Mouse (Mus musculus): ENCODE measurements around the gene Trim58. TPM values are rescaled to one million over a fixed set of nuclear protein-coding genes. Genes with fewer than 3 reads are reported as not detected.
A peak's percentile ranks its signal among the peaks of the same experiment; 100 is the strongest.

Gene Trim58
- polyA plus RNA-seq, 1 experiment from 2014 or later = 0.07 TPM

DNA sequence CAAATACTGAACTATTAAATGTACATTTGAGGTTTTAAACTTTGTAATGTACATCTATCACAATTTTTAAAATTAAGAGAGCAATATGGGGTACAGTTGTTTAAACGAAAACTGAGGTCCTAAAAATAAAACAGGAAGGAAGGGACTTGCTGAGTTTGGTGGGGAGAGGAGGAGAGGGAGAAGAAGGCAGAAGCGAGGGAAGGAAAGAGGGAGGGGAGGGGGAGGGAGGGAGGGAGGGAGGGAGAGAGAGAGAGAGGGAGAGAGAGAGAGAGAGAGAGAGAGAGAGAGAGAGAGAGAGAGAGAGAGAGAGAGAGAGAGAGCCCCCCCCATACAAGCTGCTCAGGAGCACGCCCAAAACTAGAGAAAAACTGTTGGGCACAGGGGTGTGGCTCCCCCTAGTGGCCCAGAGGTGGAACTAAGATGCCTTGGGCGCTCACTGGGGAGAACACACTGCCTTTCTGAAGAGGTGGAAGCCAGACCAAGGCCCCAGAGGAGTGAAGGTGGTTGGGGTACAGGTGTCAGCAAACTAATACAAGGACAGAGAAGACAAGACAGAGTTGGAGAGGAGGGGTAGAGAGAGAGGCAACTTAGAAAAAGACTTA lies 3.8 kb upstream of the Trim58 start:
- ATAC-seq (replicated peaks; ENCODE audit: extremely low read depth, insufficient read depth, low FRiP score) = no peak
- WGBS = 19% methylated on average over 4 of the region's 4 CpGs
- H3K4me2 ChIP-seq (ENCODE audit: low read depth, low read length) = no peak overlapping the region
- H3K27ac ChIP-seq (ENCODE audit: low read length) = no peak overlapping the region
- peaks cover 6% of the 10 kb centered on the region; the same call in 1 of the 2 replicates for H3K4me1 ChIP-seq (ENCODE audit: control insufficient read depth, insufficient read depth, low read length)
- H3K9me3 ChIP-seq (replicated peaks; ENCODE audit: control insufficient read depth, low read length) = no peaks in the 10 kb centered on the region
- peaks cover 18% of the 10 kb centered on the region for H3K27me3 ChIP-seq (ENCODE audit: control insufficient read depth, insufficient read depth, low read length)
- no peak overlapping the region for H3K4me3 ChIP-seq (ENCODE audit: low read length)
- no peaks in the 10 kb centered on the region for H3K36me3 ChIP-seq (ENCODE audit: control insufficient read depth, insufficient read depth)
- no peak overlapping the region for H3K9ac ChIP-seq (ENCODE audit: low read length)

DNA sequence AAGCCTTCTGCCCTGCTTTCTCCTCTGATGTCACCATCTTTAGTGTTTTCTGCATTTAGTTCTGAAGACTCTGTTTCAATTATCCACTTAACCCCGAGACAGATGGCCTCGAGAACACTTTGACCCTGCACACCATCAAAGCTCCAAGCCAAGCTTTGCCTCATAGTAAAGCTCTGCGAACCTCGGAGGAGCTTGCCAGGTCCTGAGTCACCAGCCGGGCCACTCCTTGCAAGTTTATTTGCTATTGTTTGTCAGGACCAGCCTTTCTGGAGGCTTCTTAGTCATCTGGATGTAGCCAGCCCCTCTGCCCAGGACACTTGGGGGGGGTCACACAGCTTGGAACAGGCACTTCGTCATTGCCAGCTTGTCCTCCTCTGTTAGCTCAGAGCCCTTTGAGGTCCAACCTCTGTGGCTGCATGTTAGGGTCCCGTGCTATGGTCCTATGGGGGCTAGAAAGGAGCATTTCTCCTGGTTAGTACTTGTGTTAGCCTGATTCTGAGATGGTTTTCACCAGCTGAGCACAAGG lies 2.0 kb upstream of the Trim58 start:
- H3K4me3 ChIP-seq (ENCODE audit: low read length) = no peak overlapping the region
- peaks cover 6% of the 10 kb centered on the region; the same call in 1 of the 2 replicates for H3K4me1 ChIP-seq (ENCODE audit: control insufficient read depth, insufficient read depth, low read length)
- no peak overlapping the region for H3K4me2 ChIP-seq (ENCODE audit: low read depth, low read length)
- WGBS = 66% methylated on average over 7 of the region's 7 CpGs
- H3K9ac ChIP-seq (ENCODE audit: low read length) = no peak overlapping the region
- H3K36me3 ChIP-seq (ENCODE audit: control insufficient read depth, insufficient read depth) = no peaks in the 10 kb centered on the region
- no peak for ATAC-seq (replicated peaks; ENCODE audit: extremely low read depth, insufficient read depth, low FRiP score)
- no peaks in the 10 kb centered on the region for H3K9me3 ChIP-seq (replicated peaks; ENCODE audit: control insufficient read depth, low read length)
- no peak overlapping the region for H3K27ac ChIP-seq (ENCODE audit: low read length)
- peaks cover 26% of the 10 kb centered on the region for H3K27me3 ChIP-seq (ENCODE audit: control insufficient read depth, insufficient read depth, low read length)

DNA sequence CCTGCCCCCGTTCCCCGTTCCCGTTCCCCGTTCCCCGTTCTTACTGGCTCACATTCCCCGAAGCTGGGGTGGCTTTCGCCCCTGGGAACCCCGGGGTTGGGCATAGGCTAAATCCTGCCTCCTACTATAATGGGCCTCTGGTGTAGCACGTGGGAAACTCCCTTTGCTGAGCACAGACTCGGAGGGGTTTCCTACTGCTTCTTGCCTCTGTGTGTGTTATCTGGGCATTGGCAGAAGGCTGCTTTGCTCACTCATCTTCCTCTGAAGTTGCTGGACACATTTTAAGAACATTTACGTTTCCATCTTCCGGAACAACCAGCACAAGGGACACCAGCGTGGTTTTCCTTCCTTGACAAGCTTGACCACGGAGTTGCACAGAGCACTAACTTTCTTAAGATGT lies 792 bp downstream of the Trim58 start:
- ATAC-seq (replicated peaks; ENCODE audit: extremely low read depth, insufficient read depth, low FRiP score) = no peak
- Histone ChIP-seq H3K9me3 (replicated peaks; ENCODE audit: control insufficient read depth, low read length) (no peaks in the 10 kb centered on the region), H3K4me2 (ENCODE audit: low read depth, low read length) (peak overlapping the region; percentile 73), H3K4me3 (ENCODE audit: low read length) (peak overlapping the region; percentile 37), H3K9ac (ENCODE audit: low read length) (no peak overlapping the region), H3K4me1 (ENCODE audit: control insufficient read depth, insufficient read depth, low read length) (peaks cover 6% of the 10 kb centered on the region; the same call in 1 of the 2 replicates), H3K36me3 (ENCODE audit: control insufficient read depth, insufficient read depth) (no peaks in the 10 kb centered on the region), H3K27ac (ENCODE audit: low read length) (no peak overlapping the region), H3K27me3 (ENCODE audit: control insufficient read depth, insufficient read depth, low read length) (peaks cover 26% of the 10 kb centered on the region)
- 25% methylated on average over 14 of the region's 14 CpGs for WGBS

DNA sequence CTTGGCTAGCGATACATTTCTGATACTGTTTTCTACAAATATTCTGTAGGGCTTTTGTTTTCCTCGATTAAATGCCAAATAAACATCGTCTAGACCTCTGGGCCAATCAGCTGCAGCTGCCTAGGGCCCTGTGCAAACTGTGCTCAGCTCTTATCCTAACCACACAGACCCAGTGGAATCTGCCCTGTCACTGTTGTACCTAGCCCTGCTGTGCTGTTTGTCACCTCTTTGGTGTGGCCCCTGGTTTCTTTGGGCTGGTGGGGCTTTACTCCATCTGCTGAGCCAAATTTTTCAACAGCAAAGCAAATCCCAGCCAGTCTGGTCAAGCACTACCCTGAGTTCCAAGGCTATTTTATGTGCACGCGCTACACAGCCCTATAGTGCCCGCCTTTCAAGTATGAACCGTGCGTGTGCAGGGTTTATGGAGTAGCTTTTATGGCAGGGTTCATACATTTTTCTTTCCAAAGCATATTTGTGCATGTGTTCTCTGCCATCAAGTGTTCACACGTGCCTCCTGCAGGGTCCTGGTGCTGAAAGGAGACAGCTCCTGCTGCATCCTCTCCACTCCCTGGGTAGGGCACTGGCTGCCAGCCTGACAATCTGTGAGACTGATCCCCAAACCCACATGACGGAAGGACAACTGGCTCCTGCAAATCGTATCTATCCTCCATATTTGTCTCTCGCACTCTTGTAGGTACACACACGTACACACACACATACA lies 1.5 kb downstream of the Trim58 start:
- H3K36me3 ChIP-seq (ENCODE audit: control insufficient read depth, insufficient read depth) = no peaks in the 10 kb centered on the region
- peaks cover 6% of the 10 kb centered on the region; the same call in 1 of the 2 replicates for H3K4me1 ChIP-seq (ENCODE audit: control insufficient read depth, insufficient read depth, low read length)
- H3K9me3 ChIP-seq (replicated peaks; ENCODE audit: control insufficient read depth, low read length) = no peaks in the 10 kb centered on the region
- no peak for ATAC-seq (replicated peaks; ENCODE audit: extremely low read depth, insufficient read depth, low FRiP score)
- no peak overlapping the region for H3K27ac ChIP-seq (ENCODE audit: low read length)
- H3K4me2 ChIP-seq (ENCODE audit: low read depth, low read length) = no peak overlapping the region
- peaks cover 26% of the 10 kb centered on the region for H3K27me3 ChIP-seq (ENCODE audit: control insufficient read depth, insufficient read depth, low read length)
- no peak overlapping the region for H3K4me3 ChIP-seq (ENCODE audit: low read length)
- H3K9ac ChIP-seq (ENCODE audit: low read length) = no peak overlapping the region
- 78% methylated on average over 13 of the region's 13 CpGs for WGBS

DNA sequence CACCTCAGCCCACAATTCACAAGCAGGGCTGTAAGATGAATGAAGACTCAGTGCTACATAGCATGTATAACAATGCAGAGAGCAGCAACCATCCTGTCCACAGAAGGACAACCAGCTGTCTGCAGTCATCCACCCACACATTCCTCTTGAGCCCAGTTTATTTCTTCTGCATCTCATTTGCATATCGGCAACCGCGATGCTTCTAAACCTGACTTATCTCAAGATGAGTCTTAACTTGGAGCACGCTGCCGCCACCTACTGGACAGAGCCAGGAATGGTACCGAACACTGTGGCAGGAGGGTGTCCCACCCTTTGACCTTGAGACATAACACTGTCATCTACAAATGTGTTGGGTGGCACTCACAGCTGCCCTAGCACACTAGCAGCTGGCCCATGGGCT lies 3.1 kb downstream of the Trim58 start:
- 25% methylated on average over 6 of the region's 6 CpGs for whole genome bisulfite sequencing

DNA sequence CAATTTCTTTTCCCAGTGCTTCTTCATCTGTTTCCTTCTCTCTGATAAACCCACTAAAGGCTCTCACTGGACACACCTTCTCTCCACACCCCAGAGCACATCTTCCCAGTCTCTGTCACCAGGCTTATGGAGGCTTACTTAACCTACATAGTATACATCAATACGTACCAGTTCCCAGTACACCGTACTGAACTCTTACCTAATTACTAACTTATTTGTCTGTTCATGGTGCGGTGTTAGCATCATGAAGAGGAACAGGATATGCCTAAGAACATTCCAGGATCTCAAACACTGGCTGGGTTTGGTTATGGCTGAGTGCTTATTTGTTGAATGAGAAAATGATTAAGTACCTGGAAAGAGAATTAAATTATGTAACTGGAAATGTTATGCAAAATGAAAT lies 14.9 kb downstream of the Trim58 start:
- WGBS = 81% methylated on average over 3 of the region's 3 CpGs
- Histone ChIP-seq H3K9ac (ENCODE audit: low read length) (no peak overlapping the region), H3K4me3 (ENCODE audit: low read length) (no peak overlapping the region), H3K36me3 (ENCODE audit: control insufficient read depth, insufficient read depth) (no peaks in the 10 kb centered on the region), H3K9me3 (replicated peaks; ENCODE audit: control insufficient read depth, low read length) (no peaks in the 10 kb centered on the region), H3K27ac (ENCODE audit: low read length) (no peak overlapping the region), H3K4me1 (ENCODE audit: control insufficient read depth, insufficient read depth, low read length) (no peaks in the 10 kb centered on the region), H3K27me3 (ENCODE audit: control insufficient read depth, insufficient read depth, low read length) (no peaks in the 10 kb centered on the region), H3K4me2 (ENCODE audit: low read depth, low read length) (no peak overlapping the region)
- no peak for ATAC-seq (replicated peaks; ENCODE audit: extremely low read depth, insufficient read depth, low FRiP score)

More for the DNA sequence above, 3.1 kb downstream of the Trim58 start:
- peaks cover 6% of the 10 kb centered on the region; the same call in 1 of the 2 replicates for H3K4me1 ChIP-seq (ENCODE audit: control insufficient read depth, insufficient read depth, low read length)
- no peak overlapping the region for H3K9ac ChIP-seq (ENCODE audit: low read length)
- H3K4me3 ChIP-seq (ENCODE audit: low read length) = no peak overlapping the region
- no peak overlapping the region for H3K4me2 ChIP-seq (ENCODE audit: low read depth, low read length)
- no peak overlapping the region for H3K27ac ChIP-seq (ENCODE audit: low read length)
- peaks cover 22% of the 10 kb centered on the region for H3K27me3 ChIP-seq (ENCODE audit: control insufficient read depth, insufficient read depth, low read length)
- H3K36me3 ChIP-seq (ENCODE audit: control insufficient read depth, insufficient read depth) = no peaks in the 10 kb centered on the region
- ATAC-seq (replicated peaks; ENCODE audit: extremely low read depth, insufficient read depth, low FRiP score) = no peak
- no peaks in the 10 kb centered on the region for H3K9me3 ChIP-seq (replicated peaks; ENCODE audit: control insufficient read depth, low read length)

DNA sequence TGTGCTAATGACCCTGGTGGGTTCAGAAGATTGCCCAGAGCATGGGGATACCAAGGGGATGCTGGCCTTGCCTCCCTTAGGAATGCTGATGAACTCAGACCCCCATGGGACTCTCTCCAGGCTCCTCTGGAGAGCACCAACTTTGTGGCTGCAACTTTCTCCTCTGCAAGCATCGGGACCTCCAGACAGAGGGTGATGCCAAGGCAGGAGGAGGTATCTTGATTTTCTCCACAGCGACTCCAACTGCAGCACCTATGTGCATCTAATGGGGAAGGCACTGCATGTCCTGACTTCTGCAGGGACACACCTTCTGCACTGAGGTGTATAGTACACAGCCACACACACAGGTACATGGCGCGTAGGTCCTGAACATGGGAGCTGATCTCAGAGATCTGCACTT lies 18.3 kb downstream of the Trim58 start, which contains the start of gene Olfr322:
Olfr322 (plus strand) TSS at position 187 of the 400 bp plus-strand sequence.
- H3K27me3 ChIP-seq (ENCODE audit: control insufficient read depth, insufficient read depth, low read length) = no peaks in the 10 kb centered on the region
- H3K36me3 ChIP-seq (ENCODE audit: control insufficient read depth, insufficient read depth) = no peaks in the 10 kb centered on the region
- 86% methylated on average over 4 of the region's 4 CpGs for WGBS
- H3K4me3 ChIP-seq (ENCODE audit: low read length) = no peak within 1 kb of the TSS
- no peaks in the 10 kb centered on the region for H3K4me1 ChIP-seq (ENCODE audit: control insufficient read depth, insufficient read depth, low read length)
- H3K9me3 ChIP-seq (replicated peaks; ENCODE audit: control insufficient read depth, low read length) = no peaks in the 10 kb centered on the region
- no peak within 1 kb of the TSS for H3K27ac ChIP-seq (ENCODE audit: low read length)
- no peak for ATAC-seq (replicated peaks; ENCODE audit: extremely low read depth, insufficient read depth, low FRiP score)
- H3K4me2 ChIP-seq (ENCODE audit: low read depth, low read length) = no peak within 1 kb of the TSS
- no peak within 1 kb of the TSS for H3K9ac ChIP-seq (ENCODE audit: low read length)

DNA sequence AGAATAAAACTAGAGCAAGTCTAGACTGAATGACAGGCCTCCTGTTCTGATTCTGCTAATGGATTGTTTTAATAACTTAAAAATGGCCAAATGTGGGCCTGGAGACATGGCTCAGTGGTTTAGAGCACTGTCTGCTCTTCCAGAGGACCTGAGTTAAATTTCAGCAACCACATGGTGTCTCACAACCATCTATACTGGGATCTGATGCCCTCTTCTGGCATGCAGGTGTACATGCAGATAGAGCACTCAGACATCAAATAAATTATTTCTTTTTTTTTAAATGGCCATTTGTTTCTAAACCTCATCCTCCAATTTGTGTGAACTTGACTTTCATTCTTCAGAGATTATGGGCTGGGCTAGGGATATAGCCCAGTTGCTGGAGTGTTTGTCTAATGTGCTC lies 29.0 kb downstream of the Trim58 start:
- H3K4me1 ChIP-seq (ENCODE audit: control insufficient read depth, insufficient read depth, low read length) = no peaks in the 10 kb centered on the region
- no peaks in the 10 kb centered on the region for H3K36me3 ChIP-seq (ENCODE audit: control insufficient read depth, insufficient read depth)
- H3K27ac ChIP-seq (ENCODE audit: low read length) = no peak overlapping the region
- H3K27me3 ChIP-seq (ENCODE audit: control insufficient read depth, insufficient read depth, low read length) = no peaks in the 10 kb centered on the region
- no peak for ATAC-seq (replicated peaks; ENCODE audit: extremely low read depth, insufficient read depth, low FRiP score)
- H3K9me3 ChIP-seq (replicated peaks; ENCODE audit: control insufficient read depth, low read length) = no peaks in the 10 kb centered on the region
- H3K4me3 ChIP-seq (ENCODE audit: low read length) = no peak overlapping the region
- no peak overlapping the region for H3K9ac ChIP-seq (ENCODE audit: low read length)
- H3K4me2 ChIP-seq (ENCODE audit: low read depth, low read length) = no peak overlapping the region

DNA sequence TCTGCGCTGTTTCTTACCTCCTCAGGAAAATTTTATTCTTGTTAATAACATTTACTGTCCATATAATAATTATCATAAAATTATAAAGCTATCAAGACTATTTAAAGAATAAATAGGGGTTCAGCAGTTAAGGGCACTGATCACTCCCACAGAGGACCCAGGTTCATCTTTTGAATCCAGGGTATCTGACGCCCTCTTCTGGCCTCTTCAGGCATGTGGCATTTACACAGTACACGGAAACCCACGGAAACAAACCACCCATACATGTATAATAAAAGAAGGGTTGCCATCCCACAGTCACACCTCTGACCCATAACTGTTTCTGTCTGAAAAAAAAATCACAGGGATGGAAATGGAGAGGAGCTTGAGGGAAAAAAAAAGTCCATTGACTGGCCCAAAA lies 31.6 kb downstream of the Trim58 start:
- H3K27ac ChIP-seq (ENCODE audit: low read length) = no peak overlapping the region
- H3K4me3 ChIP-seq (ENCODE audit: low read length) = no peak overlapping the region
- H3K36me3 ChIP-seq (ENCODE audit: control insufficient read depth, insufficient read depth) = no peaks in the 10 kb centered on the region
- no peaks in the 10 kb centered on the region for H3K27me3 ChIP-seq (ENCODE audit: control insufficient read depth, insufficient read depth, low read length)
- no peak for ATAC-seq (replicated peaks; ENCODE audit: extremely low read depth, insufficient read depth, low FRiP score)
- H3K9ac ChIP-seq (ENCODE audit: low read length) = no peak overlapping the region
- WGBS = 53% methylated on average over 4 of the region's 4 CpGs
- H3K4me1 ChIP-seq (ENCODE audit: control insufficient read depth, insufficient read depth, low read length) = no peaks in the 10 kb centered on the region
- H3K9me3 ChIP-seq (replicated peaks; ENCODE audit: control insufficient read depth, low read length) = no peaks in the 10 kb centered on the region
- H3K4me2 ChIP-seq (ENCODE audit: low read depth, low read length) = no peak overlapping the region

Measured in heart, embryonic 16.5 days (tissue).